Mouse (Mus musculus) heart, adult 2 months (tissue): ENCODE measurements around the gene Wwc1.

Source experiments
- CTCF ChIP-seq: fragments of 200-600 bp; IDR thresholded peaks from 2 replicates; pipeline ENCODE4 v1.8.1; 2022; ENCODE audit warnings: antibody characterized with exemption, mild to moderate bottlenecking, moderate library complexity
- EP300 ChIP-seq: fragments of 200-500 bp; IDR thresholded peaks from 2 replicates; pipeline ENCODE4 v1.6.1; 2011; ENCODE audit warnings: low read depth, low read length, control low read depth; ENCODE audit not compliant: insufficient read depth
- POLR2A ChIP-seq: fragments of 200-500 bp; IDR thresholded peaks from 2 replicates; pipeline ENCODE4 v1.6.1; 2011; ENCODE audit warnings: mild to moderate bottlenecking, low read depth, low read length, control low read depth; ENCODE audit not compliant: insufficient read depth

- TF ChIP-seq CTCF: no peak
- no peak for TF ChIP-seq EP300
- TF ChIP-seq POLR2A: no peak
Measured at GRCm38 (mm10) chr11:35873624-35874244, 106.6 kb downstream of the Wwc1 start.
